Mouse (Mus musculus): Measurements from ENCODE around the gene Pitpna. TPM values are rescaled to one million over a fixed set of nuclear protein-coding genes. Genes with fewer than 3 reads are reported as not detected.

The Pitpna gene
- polyA plus RNA-seq, 1 experiment from 2014 or later, result 99.5 TPM

DNA sequence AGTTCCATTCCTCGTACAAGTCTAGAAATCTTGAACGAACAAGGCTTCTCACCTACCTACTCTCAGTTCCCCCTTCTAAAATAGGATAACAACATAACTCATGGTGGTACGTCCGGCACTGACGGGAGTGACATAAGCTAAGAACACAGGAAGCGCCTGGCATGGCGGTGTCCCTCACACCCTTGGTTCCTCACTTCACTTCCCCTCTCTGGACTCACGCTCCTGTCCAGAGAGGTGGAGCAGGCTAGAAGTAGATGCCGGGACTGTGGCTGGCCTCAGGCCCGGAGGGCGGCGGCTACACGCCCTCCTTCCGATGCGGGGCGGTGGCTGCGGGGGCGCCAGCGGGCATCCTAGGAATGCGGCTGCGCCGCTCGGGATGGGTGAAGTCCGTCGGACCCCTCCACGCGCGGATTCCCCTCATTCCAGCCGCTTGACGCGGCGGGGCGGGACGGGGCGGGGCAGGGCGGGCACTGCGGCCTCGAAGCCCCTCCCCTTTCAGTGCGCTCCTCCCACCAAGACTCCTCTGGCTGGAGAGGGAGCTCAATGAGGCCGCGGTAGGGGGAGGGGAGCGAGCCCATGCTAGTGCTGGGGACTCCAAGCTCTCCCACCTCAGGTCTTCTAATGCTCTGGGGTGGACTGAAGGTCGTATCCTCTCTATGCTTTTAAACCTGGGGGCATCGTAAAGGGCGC lies 66.0 kb downstream of the Pitpna start:
- peak; percentile 82 for ATAC-seq (ENCODE audit: low FRiP score)
- no peaks in the 10 kb centered on the region for H3K36me3 ChIP-seq (ENCODE audit: control insufficient read depth, insufficient read depth, low read length)
- peaks cover 28% of the 10 kb centered on the region for H3K27me3 ChIP-seq (ENCODE audit: control insufficient read depth, insufficient read depth, low read length)
- peak overlapping the region; percentile 47 for H3K4me3 ChIP-seq (ENCODE audit: low read depth, low read length)
- 1% methylated on average over 45 of the region's 45 CpGs for WGBS
- H3K4me2 ChIP-seq (replicated peaks; ENCODE audit: low read depth, low read length), result peak overlapping the region; percentile 81
- H3K4me1 ChIP-seq (replicated peaks; ENCODE audit: control insufficient read depth, insufficient read depth, low read length), result peaks cover 14% of the 10 kb centered on the region; the same call in 1 of the 2 replicates
- H3K9me3 ChIP-seq (ENCODE audit: control insufficient read depth, low read length), result no peaks in the 10 kb centered on the region
- no peak overlapping the region for H3K27ac ChIP-seq (ENCODE audit: low read depth, low read length)
- DNase-seq (ENCODE audit: low spot score), result peak; percentile 88
- peak overlapping the region; percentile 51; the same call in 1 of the 2 replicates for H3K9ac ChIP-seq (ENCODE audit: low read depth, low read length)

DNA sequence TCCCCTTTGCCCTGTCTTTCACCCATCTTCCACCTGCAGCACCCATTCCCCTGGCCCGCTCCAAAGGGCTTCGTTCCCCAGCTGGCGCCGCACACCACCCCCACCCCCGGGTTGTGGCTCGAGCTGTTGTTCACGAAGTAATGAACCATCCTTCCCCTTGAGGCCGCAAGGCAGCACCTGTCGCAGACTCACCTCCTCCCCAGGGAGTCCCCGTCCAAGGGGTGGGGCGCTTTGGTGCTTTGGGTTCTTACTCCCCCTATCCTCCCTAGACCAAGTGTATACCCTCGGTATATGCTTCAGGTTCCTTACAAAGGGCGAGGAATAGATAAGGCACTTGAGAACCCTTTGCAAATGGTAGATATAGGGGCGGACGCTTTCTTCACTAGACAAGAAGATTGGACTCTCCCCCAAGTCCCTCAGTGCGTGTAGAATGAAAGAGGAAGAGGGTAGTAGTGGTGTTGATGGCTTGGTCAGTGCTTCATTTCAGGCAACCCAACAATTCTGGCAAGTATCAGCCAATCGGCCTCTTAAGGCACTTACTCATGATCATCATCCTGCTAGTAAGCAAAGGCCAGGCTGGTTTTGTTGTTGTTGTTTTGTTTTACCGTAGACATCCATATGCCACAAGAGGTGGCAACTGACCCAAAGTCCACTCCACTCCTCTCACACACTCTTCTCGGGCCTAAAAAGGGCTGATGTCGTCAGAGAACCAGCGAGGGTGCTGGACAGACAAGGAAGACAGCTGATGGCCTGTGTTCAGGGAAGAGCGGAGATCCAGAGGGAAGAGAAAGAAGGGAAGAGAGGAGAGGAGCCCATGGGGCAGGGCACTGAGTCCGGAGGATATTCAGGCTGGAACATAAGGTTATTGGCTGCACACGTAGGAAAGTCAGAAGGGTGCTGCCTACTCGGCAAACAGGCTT lies 66.8 kb downstream of the Pitpna start:
- Histone ChIP-seq H3K4me1 (replicated peaks; ENCODE audit: control insufficient read depth, insufficient read depth, low read length) (peaks cover 14% of the 10 kb centered on the region; the same call in 1 of the 2 replicates), H3K9me3 (ENCODE audit: control insufficient read depth, low read length) (no peaks in the 10 kb centered on the region), H3K9ac (ENCODE audit: low read depth, low read length) (no peak overlapping the region; the same call in 1 of the 2 replicates), H3K27me3 (ENCODE audit: control insufficient read depth, insufficient read depth, low read length) (peaks cover 28% of the 10 kb centered on the region), H3K4me3 (ENCODE audit: low read depth, low read length) (peak overlapping the region; percentile 54), H3K36me3 (ENCODE audit: control insufficient read depth, insufficient read depth, low read length) (no peaks in the 10 kb centered on the region), H3K4me2 (replicated peaks; ENCODE audit: low read depth, low read length) (peak overlapping the region; percentile 98), H3K27ac (ENCODE audit: low read depth, low read length) (no peak overlapping the region)
- WGBS, result 37% methylated on average over 25 of the region's 25 CpGs
- DNase-seq (ENCODE audit: low spot score) (peak; percentile 17), ATAC-seq (ENCODE audit: low FRiP score) (no peak)

DNA sequence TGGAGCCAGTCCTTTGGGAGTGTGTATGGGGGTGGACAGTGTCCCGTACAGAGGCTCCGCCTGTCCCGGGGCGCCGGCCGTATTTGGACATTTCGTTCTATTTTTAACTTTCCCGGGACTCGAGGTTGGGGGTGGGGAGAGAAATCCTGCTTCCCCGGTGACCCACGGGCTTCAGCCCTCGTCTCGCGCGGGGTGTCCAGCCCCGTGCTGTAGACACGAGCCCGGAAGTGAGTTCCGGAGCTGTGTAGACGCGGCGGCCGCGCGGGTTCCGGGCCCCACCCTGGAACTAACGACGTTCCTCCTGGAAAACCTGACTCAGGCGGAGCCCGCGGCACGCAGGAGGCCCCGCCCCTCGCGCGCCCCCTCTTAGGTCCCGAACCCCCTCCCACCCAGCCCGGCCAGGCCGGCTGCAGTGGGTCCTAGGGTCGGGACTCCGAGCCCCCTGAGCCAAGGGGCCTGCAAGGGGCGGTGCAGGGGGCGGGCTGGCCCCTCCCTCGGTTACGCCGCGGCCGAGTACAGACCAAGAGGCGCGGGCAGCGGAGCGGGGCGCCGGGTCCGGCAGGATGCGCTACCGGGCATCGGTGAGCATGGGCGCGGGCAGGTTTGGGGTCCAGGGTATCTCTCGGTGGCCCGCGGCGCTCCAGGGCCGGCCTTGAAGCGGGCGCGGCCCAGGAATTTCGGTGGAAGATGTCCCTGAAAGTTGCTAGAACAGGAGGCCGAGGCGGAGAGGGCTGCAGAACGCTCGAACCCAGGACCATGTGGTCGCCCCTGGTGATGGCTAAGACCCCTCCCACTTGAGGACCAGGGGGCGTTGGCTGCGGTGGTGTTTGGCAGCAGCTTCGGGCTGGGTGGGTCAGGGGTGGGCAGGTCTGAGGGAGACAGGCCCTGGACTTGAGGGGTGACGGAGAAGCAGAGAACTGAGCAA lies 68.0 kb downstream of the Pitpna start:
- Histone ChIP-seq H3K9me3 (ENCODE audit: control insufficient read depth, low read length) (no peaks in the 10 kb centered on the region), H3K27me3 (ENCODE audit: control insufficient read depth, insufficient read depth, low read length) (peaks cover 28% of the 10 kb centered on the region), H3K27ac (ENCODE audit: low read depth, low read length) (no peak overlapping the region), H3K4me1 (replicated peaks; ENCODE audit: control insufficient read depth, insufficient read depth, low read length) (peaks cover 14% of the 10 kb centered on the region; the same call in 1 of the 2 replicates), H3K9ac (ENCODE audit: low read depth, low read length) (peak overlapping the region; percentile 49), H3K4me3 (ENCODE audit: low read depth, low read length) (peak overlapping the region; percentile 54), H3K4me2 (replicated peaks; ENCODE audit: low read depth, low read length) (peak overlapping the region; percentile 98), H3K36me3 (ENCODE audit: control insufficient read depth, insufficient read depth, low read length) (no peaks in the 10 kb centered on the region)
- DNase-seq (ENCODE audit: low spot score) (peak; percentile 66), ATAC-seq (ENCODE audit: low FRiP score) (0 out of 2 replicates have a peak, but pooled peaks have one; percentile 23)
- WGBS, result under 1% methylated on average over 73 of the region's 78 CpGs

DNA sequence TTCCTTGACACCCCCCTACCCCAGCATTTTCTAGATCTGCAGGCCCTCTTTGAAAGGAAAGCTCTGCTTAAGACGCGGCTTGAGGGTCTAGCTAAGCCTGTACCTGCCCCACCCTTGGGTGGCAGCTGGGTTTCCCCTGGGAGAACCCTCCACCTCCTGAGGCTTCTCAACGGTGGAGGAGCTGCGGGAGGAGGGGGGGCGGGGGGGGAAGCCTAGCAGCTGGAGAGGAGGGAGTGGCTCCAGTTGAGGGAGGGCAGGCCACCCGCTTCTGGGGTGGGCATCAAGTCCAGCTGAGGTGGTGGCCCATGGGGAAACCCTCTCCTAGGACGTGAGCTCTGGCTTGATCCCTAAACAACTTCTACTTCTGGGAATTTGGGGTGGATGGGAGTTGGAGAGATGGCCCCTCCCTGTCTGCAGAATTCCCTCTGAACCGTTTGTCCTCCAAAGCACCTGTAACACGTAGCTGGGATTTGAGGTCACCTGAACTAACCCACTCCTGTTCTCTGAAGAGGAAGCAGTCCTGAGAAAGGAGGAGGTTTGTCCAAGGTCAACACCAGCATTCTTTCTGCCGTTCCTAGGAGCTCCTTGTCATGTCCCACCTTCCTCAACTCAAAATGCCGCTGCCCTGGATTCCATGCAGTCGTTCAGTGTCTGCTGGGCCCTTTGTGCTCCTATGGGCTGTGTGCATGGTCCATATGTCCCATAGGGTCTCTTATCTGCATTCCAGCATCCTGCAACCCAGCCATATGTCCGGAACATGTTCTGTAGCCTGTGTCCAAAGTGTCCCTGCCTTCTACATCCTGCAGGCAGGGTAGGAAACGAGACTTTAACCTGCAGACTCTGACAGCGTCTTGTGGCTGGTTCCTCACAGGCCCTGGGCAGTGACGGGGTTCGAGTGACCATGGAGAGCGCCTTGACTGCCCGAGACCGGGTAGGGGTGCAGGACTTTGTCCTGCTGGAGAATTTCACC lies 69.0 kb downstream of the Pitpna start:
- H3K4me3 ChIP-seq (ENCODE audit: low read depth, low read length), result peak overlapping the region; percentile 54
- ATAC-seq (ENCODE audit: low FRiP score) (no peak), DNase-seq (ENCODE audit: low spot score) (no peak)
- no peaks in the 10 kb centered on the region for H3K36me3 ChIP-seq (ENCODE audit: control insufficient read depth, insufficient read depth, low read length)
- peak overlapping the region; percentile 98 for H3K4me2 ChIP-seq (replicated peaks; ENCODE audit: low read depth, low read length)
- H3K27me3 ChIP-seq (ENCODE audit: control insufficient read depth, insufficient read depth, low read length), result peaks cover 28% of the 10 kb centered on the region
- H3K4me1 ChIP-seq (replicated peaks; ENCODE audit: control insufficient read depth, insufficient read depth, low read length), result peaks cover 14% of the 10 kb centered on the region; the same call in 1 of the 2 replicates
- no peaks in the 10 kb centered on the region for H3K9me3 ChIP-seq (ENCODE audit: control insufficient read depth, low read length)
- 61% methylated on average over 20 of the region's 20 CpGs for WGBS
- no peak overlapping the region for H3K27ac ChIP-seq (ENCODE audit: low read depth, low read length)
- no peak overlapping the region for H3K9ac ChIP-seq (ENCODE audit: low read depth, low read length)

DNA sequence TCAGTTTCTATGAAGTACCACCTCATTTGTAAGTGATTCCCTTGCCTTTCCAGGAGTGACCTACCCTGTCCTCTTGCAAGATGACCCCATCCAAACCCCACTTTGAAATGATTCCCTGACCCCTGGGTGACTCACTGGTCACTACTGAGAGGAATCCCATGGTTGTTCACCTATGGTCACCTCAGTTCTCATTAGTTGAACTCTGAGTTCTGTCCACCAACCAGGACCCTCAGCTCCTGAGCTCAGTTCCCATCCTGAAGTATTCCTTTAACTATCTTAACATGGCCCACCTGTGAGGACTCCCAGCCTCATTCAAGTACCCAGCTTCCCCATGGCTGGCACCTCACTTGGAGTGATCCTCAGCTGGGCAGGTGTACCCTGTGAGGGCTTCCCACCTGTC lies 69.9 kb downstream of the Pitpna start:
- no peak overlapping the region for H3K27ac ChIP-seq (ENCODE audit: low read depth, low read length)
- peaks cover 20% of the 10 kb centered on the region for H3K27me3 ChIP-seq (ENCODE audit: control insufficient read depth, insufficient read depth, low read length)
- H3K9ac ChIP-seq (ENCODE audit: low read depth, low read length), result no peak overlapping the region
- H3K4me2 ChIP-seq (replicated peaks; ENCODE audit: low read depth, low read length), result no peak overlapping the region
- H3K4me1 ChIP-seq (replicated peaks; ENCODE audit: control insufficient read depth, insufficient read depth, low read length), result peaks cover 14% of the 10 kb centered on the region; the same call in 1 of the 2 replicates
- H3K9me3 ChIP-seq (ENCODE audit: control insufficient read depth, low read length), result no peaks in the 10 kb centered on the region
- H3K4me3 ChIP-seq (ENCODE audit: low read depth, low read length), result no peak overlapping the region
- no peaks in the 10 kb centered on the region for H3K36me3 ChIP-seq (ENCODE audit: control insufficient read depth, insufficient read depth, low read length)
- DNase-seq (ENCODE audit: low spot score) (no peak), ATAC-seq (ENCODE audit: low FRiP score) (no peak)

DNA sequence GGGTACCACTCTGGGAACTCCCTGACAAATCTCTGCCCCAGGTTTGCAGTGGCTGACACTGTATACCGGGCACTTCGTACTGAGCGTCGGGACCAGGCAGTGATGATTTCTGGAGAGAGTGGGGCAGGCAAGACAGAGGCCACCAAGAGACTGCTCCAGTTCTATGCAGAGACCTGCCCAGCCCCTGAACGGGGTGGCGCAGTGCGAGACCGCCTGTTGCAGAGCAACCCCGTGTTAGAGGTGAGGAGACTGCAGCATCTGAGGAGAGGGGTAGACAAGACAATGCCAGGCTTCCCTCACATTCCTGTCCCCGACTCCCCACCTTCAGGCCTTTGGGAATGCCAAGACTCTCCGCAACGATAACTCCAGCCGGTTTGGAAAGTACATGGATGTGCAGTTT lies 70.4 kb downstream of the Pitpna start:
- WGBS, result 95% methylated on average over 13 of the region's 13 CpGs
- Histone ChIP-seq H3K27me3 (ENCODE audit: control insufficient read depth, insufficient read depth, low read length) (peaks cover 16% of the 10 kb centered on the region), H3K4me1 (replicated peaks; ENCODE audit: control insufficient read depth, insufficient read depth, low read length) (peaks cover 12% of the 10 kb centered on the region; the same call in 1 of the 2 replicates), H3K9ac (ENCODE audit: low read depth, low read length) (no peak overlapping the region), H3K27ac (ENCODE audit: low read depth, low read length) (no peak overlapping the region), H3K4me3 (ENCODE audit: low read depth, low read length) (no peak overlapping the region), H3K4me2 (replicated peaks; ENCODE audit: low read depth, low read length) (no peak overlapping the region), H3K9me3 (ENCODE audit: control insufficient read depth, low read length) (no peaks in the 10 kb centered on the region), H3K36me3 (ENCODE audit: control insufficient read depth, insufficient read depth, low read length) (no peaks in the 10 kb centered on the region)
- DNase-seq (ENCODE audit: low spot score), result no peak
- ATAC-seq (ENCODE audit: low FRiP score), result no peak

DNA sequence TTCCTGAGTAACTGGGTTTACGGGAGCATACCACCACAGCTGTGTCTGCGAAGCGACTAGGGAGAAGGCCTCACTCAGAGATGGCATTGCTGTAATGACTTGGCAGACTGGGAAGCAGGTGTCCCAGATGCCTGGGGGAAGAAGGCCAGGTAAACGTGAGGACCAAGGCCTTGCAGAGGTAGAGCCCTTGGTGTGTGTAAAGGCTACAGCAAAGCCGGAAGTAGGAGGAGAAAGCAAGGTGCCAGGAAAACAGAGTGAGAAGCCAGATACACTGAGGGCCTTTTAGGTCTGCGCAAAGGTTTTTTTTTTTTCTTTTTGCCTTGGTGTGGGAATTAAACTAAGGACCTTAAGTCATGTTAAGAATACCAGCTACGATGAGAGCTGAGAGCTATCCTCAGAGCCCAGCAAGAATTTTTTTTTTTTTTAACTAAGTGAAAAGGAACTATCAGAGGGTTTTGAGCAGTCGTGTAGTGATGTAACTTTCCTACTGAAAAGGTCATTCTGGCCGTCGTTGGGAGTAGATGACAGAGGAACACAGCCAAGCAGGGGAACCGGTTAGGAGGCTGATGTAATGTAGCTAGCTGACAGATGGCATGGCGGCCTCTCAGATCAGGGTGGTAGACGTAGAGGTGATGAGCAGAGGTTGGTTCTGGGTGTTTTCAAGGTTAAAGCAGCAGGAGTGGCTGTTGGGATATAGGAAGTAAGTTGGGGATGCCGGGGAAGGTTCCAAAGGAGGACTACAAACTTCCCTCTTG lies 71.3 kb downstream of the Pitpna start:
- H3K9ac ChIP-seq (ENCODE audit: low read depth, low read length), result no peak overlapping the region
- DNase-seq (ENCODE audit: low spot score) (no peak), ATAC-seq (ENCODE audit: low FRiP score) (no peak)
- H3K27me3 ChIP-seq (ENCODE audit: control insufficient read depth, insufficient read depth, low read length), result peaks cover 12% of the 10 kb centered on the region
- 84% methylated on average over 14 of the region's 14 CpGs for WGBS
- H3K27ac ChIP-seq (ENCODE audit: low read depth, low read length), result no peak overlapping the region
- peaks cover 9% of the 10 kb centered on the region; the same call in 1 of the 2 replicates for H3K4me1 ChIP-seq (replicated peaks; ENCODE audit: control insufficient read depth, insufficient read depth, low read length)
- no peak overlapping the region for H3K4me2 ChIP-seq (replicated peaks; ENCODE audit: low read depth, low read length)
- no peaks in the 10 kb centered on the region for H3K36me3 ChIP-seq (ENCODE audit: control insufficient read depth, insufficient read depth, low read length)
- no peaks in the 10 kb centered on the region for H3K9me3 ChIP-seq (ENCODE audit: control insufficient read depth, low read length)
- H3K4me3 ChIP-seq (ENCODE audit: low read depth, low read length), result no peak overlapping the region

All from hindbrain, embryonic 11.5 days (tissue).